Mouse (Mus musculus) forelimb bud, embryonic 11.5 days (tissue): Measurements from ENCODE around the gene Eno1.
"Not testable (repeated sequence)": the region's sequence is repeated elsewhere in the genome, so short reads cannot be mapped to it uniquely, and the experiment has no call there.

ENCODE experiments used
- DNase-seq: peaks from one replicate; pipeline ENCODE4 v3.0.0-alpha.2; 2012; ENCODE audit warnings: low read depth, low spot score

Eno1 gene

DNA sequence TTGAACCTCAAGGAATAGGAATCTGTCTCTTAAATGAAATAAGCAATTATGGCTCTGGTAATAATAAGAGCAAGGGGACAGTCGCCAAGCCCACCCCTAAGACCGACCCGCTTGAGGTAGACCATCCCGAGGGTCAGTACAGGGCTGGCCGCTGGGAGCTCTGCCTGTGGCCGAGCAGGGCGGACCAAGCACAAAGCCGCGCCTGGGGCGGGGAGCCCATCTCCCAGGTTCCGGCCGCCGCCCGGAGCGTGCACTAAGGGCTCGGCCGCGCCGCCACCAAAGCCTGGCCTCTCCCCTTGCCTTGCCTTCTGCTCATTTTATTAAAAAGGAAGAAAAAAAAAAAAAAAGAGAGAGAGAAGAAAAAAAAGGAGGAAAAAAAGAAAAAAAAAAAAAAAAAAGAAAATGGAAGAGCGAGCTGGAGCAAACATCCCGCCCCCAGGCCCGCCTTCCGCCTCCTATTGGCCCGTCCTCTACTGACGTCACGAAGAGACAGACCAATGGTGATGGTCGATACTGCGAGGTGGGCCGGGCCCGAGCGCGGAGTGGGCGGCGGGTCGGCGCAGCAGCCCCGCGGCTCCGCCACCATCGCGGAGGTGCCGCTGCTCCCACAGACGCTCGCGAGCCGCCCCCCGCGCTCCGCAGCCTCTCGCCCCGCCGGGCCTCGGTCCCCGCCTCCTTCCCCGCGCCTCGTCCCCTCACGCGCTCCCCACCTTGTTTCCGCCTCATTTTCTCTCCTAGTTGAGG lies 44.7 kb downstream of the Eno1 start, which contains the start of gene Rere:
Rere (plus strand) TSS at position 629 of the 744 bp plus-strand sequence.
- DNase-seq: peak; percentile 98

GRCm38 (mm10) chr4:150281891-150282630 lies 45.5 kb downstream of the Eno1 start:
- DNase-seq: no peak

- no peak for DNase-seq
These were observed 46.3 kb downstream of the Eno1 start for GRCm38 (mm10) chr4:150282631-150283334.

GRCm38 (mm10) chr4:150283335-150283638 lies 46.8 kb downstream of the Eno1 start:
- DNase-seq: no peak

- no peak for DNase-seq
These were observed 47.5 kb downstream of the Eno1 start for GRCm38 (mm10) chr4:150283993-150284392.

DNA sequence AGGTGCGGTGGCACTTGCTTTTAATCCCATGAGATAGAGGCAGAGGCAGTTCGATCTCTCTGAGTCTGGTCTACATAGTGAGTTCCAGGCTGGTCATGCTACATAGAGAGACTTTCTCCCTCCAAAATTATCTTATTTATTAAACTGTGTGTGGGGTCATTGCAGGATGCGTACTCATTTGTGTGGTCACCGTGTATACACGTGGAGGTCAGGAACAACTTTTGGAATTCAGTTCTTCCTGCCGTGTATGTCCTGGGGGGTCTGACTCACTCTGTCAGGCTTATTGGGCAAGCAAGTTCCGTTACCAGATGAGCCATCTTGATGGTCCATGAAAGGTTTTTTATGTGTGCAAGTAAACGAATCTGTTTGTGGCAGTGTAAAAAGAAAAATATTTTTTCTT lies 50.5 kb downstream of the Eno1 start:
- DNase-seq: no peak

GRCm38 (mm10) chr4:150287463-150287862 lies 50.9 kb downstream of the Eno1 start:
- DNase-seq: not testable (repeated sequence)

DNA sequence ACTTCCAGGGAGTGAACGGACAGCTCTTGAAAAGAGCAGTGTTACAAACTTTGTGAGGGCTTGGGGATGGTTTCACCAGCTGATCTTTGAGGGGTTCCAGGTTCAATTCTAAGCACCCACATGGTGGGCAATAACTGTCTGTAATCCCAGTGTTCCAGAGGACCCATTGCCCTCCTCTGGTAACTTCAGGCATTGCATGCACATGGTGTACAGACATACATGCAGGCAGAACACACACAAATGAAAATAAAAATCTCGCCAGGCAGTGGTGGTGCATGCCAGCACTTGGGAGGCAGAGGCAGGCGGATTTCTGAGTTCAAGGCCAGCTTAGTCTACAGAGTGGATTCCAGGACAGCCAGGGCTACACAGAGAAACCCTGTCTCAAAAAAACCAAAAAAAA lies 55.4 kb downstream of the Eno1 start:
- no peak for DNase-seq

DNA sequence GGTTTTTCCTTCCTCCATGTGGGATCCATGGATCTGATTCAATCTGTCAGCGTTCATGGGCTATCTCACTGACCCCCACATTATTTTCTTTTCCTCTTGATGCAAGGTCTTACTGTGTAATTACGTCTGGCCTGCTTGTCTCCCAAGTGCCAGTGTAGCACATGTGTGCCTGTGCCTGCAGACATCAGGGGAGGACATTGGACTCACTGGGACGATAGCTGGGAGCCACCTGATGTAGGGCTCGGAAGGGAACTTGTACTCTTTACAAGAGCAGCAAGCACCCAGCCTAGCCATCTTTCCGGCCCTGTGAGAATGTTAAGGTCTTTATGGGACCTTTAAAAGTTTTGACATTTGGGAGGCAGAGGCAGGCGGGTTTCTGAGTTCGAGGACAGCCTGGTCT lies 58.3 kb downstream of the Eno1 start:
- DNase-seq: no peak

- DNase-seq: no peak
These were observed 59.4 kb downstream of the Eno1 start for GRCm38 (mm10) chr4:150295966-150296365.
